Mouse (Mus musculus) G1E-ER4 (cell line): ENCODE results near the gene Tvp23a. TPM values are rescaled to one million over a fixed set of nuclear protein-coding genes. Genes with fewer than 3 reads are reported as not detected.

Source experiments
- GATA1 ChIP-seq: IDR thresholded peaks from one replicate; pipeline ENCODE4 v1.8.0; 2012; ENCODE audit warnings: low read length, inconsistent platforms
- polyA plus RNA-seq: library from polyadenylated mRNA; stranded (reverse); fragments of >175 nt; gene quantifications from 2 replicates; pipeline ENCODE4 v1.2.3, GENCODE M21; 2012

Tvp23a gene
- polyA plus RNA-seq, 1 experiment: not detected

GRCm38 (mm10) chr16:10433344-10433743 lies 13.8 kb downstream of the Tvp23a start:
- TF ChIP-seq GATA1: no peak

- no peak for TF ChIP-seq GATA1
Observed at GRCm38 (mm10) chr16:10432387-10432786, 14.8 kb downstream of the Tvp23a start.

GRCm38 (mm10) chr16:10431911-10432310 lies 15.3 kb downstream of the Tvp23a start:
- no peak for TF ChIP-seq GATA1

GRCm38 (mm10) chr16:10420447-10421054 lies 26.6 kb downstream of the Tvp23a start:
- TF ChIP-seq GATA1: no peak

- no peak for TF ChIP-seq GATA1
Observed at GRCm38 (mm10) chr16:10417723-10418259, 29.4 kb downstream of the Tvp23a start.

GRCm38 (mm10) chr16:10416866-10417265 lies 30.3 kb downstream of the Tvp23a start:
- TF ChIP-seq GATA1: no peak

GRCm38 (mm10) chr16:10415976-10416375 lies 31.2 kb downstream of the Tvp23a start:
- TF ChIP-seq GATA1: no peak

GRCm38 (mm10) chr16:10411764-10412746 lies 35.1 kb downstream of the Tvp23a start, which contains the start of gene Nubp1:
Gene Nubp1 (plus strand): TSS chr16:10411948.
- TF ChIP-seq GATA1: no peak

- no peak for TF ChIP-seq GATA1
Observed at GRCm38 (mm10) chr16:10399160-10399559, 48.0 kb downstream of the Tvp23a start.

GRCm38 (mm10) chr16:10398755-10399154 lies 48.4 kb downstream of the Tvp23a start:
- no peak for TF ChIP-seq GATA1

- TF ChIP-seq GATA1: no peak
Observed at GRCm38 (mm10) chr16:10394699-10395540, 52.2 kb downstream of the Tvp23a start, which contains the start of gene Tekt5. Gene Tekt5 (minus strand): TSS chr16:10395490.

GRCm38 (mm10) chr16:10392587-10392986 lies 54.6 kb downstream of the Tvp23a start:
- no peak for TF ChIP-seq GATA1

- TF ChIP-seq GATA1: no peak
Observed at GRCm38 (mm10) chr16:10388634-10389365, 58.4 kb downstream of the Tvp23a start.

GRCm38 (mm10) chr16:10385261-10385660 lies 61.9 kb downstream of the Tvp23a start:
- no peak for TF ChIP-seq GATA1
